Comparison of ENCODE assay signal across 21 mouse cellular contexts in the genomic region with DNA sequence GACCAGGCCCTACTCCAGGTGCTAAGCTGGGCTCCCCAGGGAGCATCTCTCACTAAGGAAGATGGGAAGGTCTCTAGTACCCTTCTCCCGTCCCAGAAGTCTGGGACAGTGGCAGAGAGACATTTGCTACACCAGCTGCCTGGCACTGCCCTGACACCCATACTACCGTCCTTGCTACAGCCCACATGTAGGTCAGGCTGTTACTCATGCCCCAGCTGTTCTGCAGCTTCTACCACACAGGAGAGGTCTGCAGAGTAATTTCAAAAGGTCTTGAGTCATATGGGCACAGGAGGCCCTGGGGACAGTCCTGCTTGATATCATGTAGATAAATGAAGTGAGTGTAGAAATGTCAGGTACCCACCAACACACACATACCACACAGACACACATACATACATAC. TPM values are rescaled to one million over a fixed set of nuclear protein-coding genes. Genes with fewer than 3 reads are reported as not detected.
DNase-seq lines count a peak whose midpoint lies in the region; TF ChIP-seq lines count a peak whose summit lies in the region.
"Had no signal": no experiment of that assay in that cellular context is flagged by ENCODE, and none has a peak within 500 bp of the region (broad histone marks: within the 10 kb centered on the region; RNA-seq: fewer than 3 reads in every experiment).

No protein-coding gene starts in this region.

- H3ac ChIP-seq in myocyte (ENCODE audit: control insufficient read depth, insufficient read length): no peak overlapping the region

- H3K4me3 ChIP-seq in myocyte: no peak overlapping the region
- H3K4me3 ChIP-seq: forebrain, embryonic 10.5 days; forebrain, embryonic 13.5 days; heart, adult 2 months; heart, embryonic 10.5 days; heart, embryonic 13.5 days had no signal

- no peak overlapping the region for H3K4me2 ChIP-seq in myocyte (ENCODE audit: low read depth)
- H3K4me2 ChIP-seq: forebrain, embryonic 13.5 days; heart, embryonic 13.5 days; hindbrain, embryonic 14.5 days had no signal

- H3K79me2 ChIP-seq in myocyte (ENCODE audit: control insufficient read depth, insufficient read depth): no peaks in the 10 kb centered on the region

- H3K27me3 ChIP-seq in myocyte (ENCODE audit: control insufficient read depth, insufficient read depth, insufficient read length): peaks cover 25% of the 10 kb centered on the region
- H3K27me3 ChIP-seq: forebrain, embryonic 13.5 days; heart, embryonic 13.5 days had no signal

- peak; percentile 21 for DNase-seq in adrenal gland, adult 8-10 months
- DNase-seq in adrenal gland, postnatal 10 days: no peak
- DNase-seq in retina, postnatal 1 day: peak; percentile 8
- DNase-seq in retina, embryonic 14.5 days (ENCODE audit: low spot score): no peak
- no peak for DNase-seq in T-cell, adult 2 months (ENCODE audit: low spot score)
- DNase-seq: cerebellum, adult 18-20 months; cerebellum, adult 9-10 months; cerebellum, postnatal 14 days; gastrocnemius, postnatal 10 days; gastrocnemius, postnatal 36 days; heart, adult 2 months; heart, postnatal 14 days; heart, postnatal 4 days had no signal

- H3K36me3 ChIP-seq in myocyte (ENCODE audit: control insufficient read depth, insufficient read depth): no peaks in the 10 kb centered on the region
- H3K36me3 ChIP-seq: forebrain, embryonic 10.5 days; heart, embryonic 10.5 days; heart, embryonic 13.5 days had no signal

- no peak for TF ChIP-seq POLR2A in myocyte (IDR thresholded peaks at IDR 0.05; ENCODE audit: insufficient read length, low read depth)

TF ChIP-seq in myocyte, 11 proteins besides CTCF, POLR2A, EP300 and RAD21:
- TF ChIP-seq TCF3 (IDR thresholded peaks at IDR 0.05; ENCODE audit: insufficient read length, low read depth): peak; percentile 8
- peak in 1 of 3 experiments; percentile 58 for TF ChIP-seq MYOD1 (IDR thresholded peaks at IDR 0.05; ENCODE audit: control insufficient read depth in 1 of 3, insufficient read length in 2 of 3, low read depth in 2 of 3)
- no peak for TF ChIP-seq REST (IDR thresholded peaks at IDR 0.05; ENCODE audit: insufficient read depth, insufficient read length)
- TF ChIP-seq E2F4 (IDR thresholded peaks at IDR 0.05; ENCODE audit: insufficient read depth): no peak
- TF ChIP-seq MYOG (IDR thresholded peaks at IDR 0.05; ENCODE audit: control insufficient read depth in 1 of 3, insufficient read depth in 1 of 3, insufficient read length in 2 of 3, low read depth in 2 of 3): peak in 2 of 3 experiments; percentile 8 to 58

RNA-seq across cellular contexts. Expression of a gene that starts 15.2 kb away (rescaled TPM):
- not detected for total RNA-seq in adrenal gland, adult 8-10 months (2022)
- total RNA-seq in adrenal gland, postnatal 10 days (2021): not detected
- not detected for polyA plus RNA-seq in myocyte (2012; fragmentation: generic; extraction: Trizol)
- total RNA-seq: gastrocnemius, adult 18-20 months; gastrocnemius, postnatal 10 days; gastrocnemius, postnatal 36 days; granulocyte monocyte progenitor cell, adult 5-6 weeks; heart, adult 2 months; heart, postnatal 14 days; heart, postnatal 4 days had no signal
- polyA plus RNA-seq: forebrain, embryonic 13.5 days had no signal

RNA-seq across cellular contexts. Expression of a gene that starts 45.6 kb away (rescaled TPM):
- total RNA-seq in adrenal gland, adult 8-10 months (2022): 1 to 10 TPM; 4.9 to 7.9 (median 5.8) TPM
- 1 to 10 TPM; 6.1 to 6.5 TPM for total RNA-seq in adrenal gland, postnatal 10 days (2021)
- 2.7 TPM for polyA plus RNA-seq in myocyte (2012; fragmentation: generic; extraction: Trizol)

RNA-seq across cellular contexts. Expression of a gene that starts 46.3 kb away (rescaled TPM):
- 10 to 100 TPM; 31.1 to 46.5 (median 35.7) TPM for total RNA-seq in adrenal gland, adult 8-10 months (2022)
- 10 to 100 TPM; 25.1 to 28.9 TPM for total RNA-seq in adrenal gland, postnatal 10 days (2021)
- polyA plus RNA-seq in myocyte (2012; fragmentation: generic; extraction: Trizol): 22.9 TPM

Comparison
In these comparisons a context has a peak if more than half of its experiments do, and no peak if none do; other contexts are left out.
1. DNase-seq: peak in adrenal gland, adult 8-10 months (single experiment) and retina, postnatal 1 day (single experiment); none in adrenal gland, postnatal 10 days (single experiment), retina, embryonic 14.5 days (single experiment) and T-cell, adult 2 months (single experiment).